Mouse (Mus musculus): Measurements from ENCODE around the gene Naip2. TPM values are rescaled to one million over a fixed set of nuclear protein-coding genes. Genes with fewer than 3 reads are reported as not detected.

The Naip2 gene
- total and polyA plus RNA-seq, 2 experiments: 1.0 to 4.8 TPM

DNA sequence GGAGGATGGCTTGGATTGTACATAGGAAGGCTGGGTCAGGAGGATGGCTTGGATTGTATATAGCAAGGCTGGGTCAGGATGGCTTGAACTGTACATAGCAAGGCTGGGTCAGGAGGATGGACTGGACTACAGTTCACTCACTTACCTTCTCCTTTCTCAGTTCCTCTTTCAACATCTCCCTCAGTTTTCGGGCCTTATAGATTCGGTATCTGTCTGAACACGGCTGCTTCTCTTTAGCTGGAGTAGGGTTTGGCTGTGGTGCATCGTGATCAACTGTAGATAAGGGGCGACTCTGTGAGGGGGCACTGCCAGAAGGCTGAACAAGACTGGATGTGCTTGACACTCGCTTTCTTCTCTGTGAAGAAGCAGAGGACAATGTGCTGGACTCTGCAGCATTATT is 103.1 kb downstream of the Naip2 start:
- H3K27ac ChIP-seq (replicated peaks; ENCODE audit: insufficient read depth, low read depth, low read length): no peak overlapping the region
- TF ChIP-seq POLR2A (IDR thresholded peaks at IDR 0.05; ENCODE audit: extremely low read depth, insufficient read depth, low read length): no peak
- no peak for TF ChIP-seq CTCF (IDR thresholded peaks at IDR 0.05; ENCODE audit: low read depth, low read length)
- H3K79me2 ChIP-seq (ENCODE audit: control insufficient read depth, insufficient read depth, low read length): peaks cover 12% of the 10 kb centered on the region; the same call in 1 of the 2 replicates
- no peaks in the 10 kb centered on the region for H3K27me3 ChIP-seq (ENCODE audit: control insufficient read depth, insufficient read depth, low read length)
- H3K36me3 ChIP-seq (ENCODE audit: control insufficient read depth, insufficient read depth, low read length): peaks cover 41% of the 10 kb centered on the region
- peaks cover 9% of the 10 kb centered on the region for H3K4me1 ChIP-seq (ENCODE audit: control insufficient read depth, insufficient read depth, low read length)
- no peak overlapping the region for H3K4me3 ChIP-seq (ENCODE audit: insufficient read depth, low read depth, low read length)
- H3K9ac ChIP-seq (ENCODE audit: low read depth, low read length): no peak overlapping the region
- no peak for DNase-seq (ENCODE audit: extremely low read depth, low read depth, low spot score)
- 90% methylated on average over 6 of the region's 6 CpGs for WGBS

Other genes with a start within 250 kb of the Naip2 start
- gene Mccc2, start 186.5 kb downstream of the Naip2 start, total RNA-seq (2014; rRNA removed): 84.3 and 107 TPM in 2 replicates
- gene Mccc2, start 186.5 kb downstream of the Naip2 start, polyA plus RNA-seq (2012; rRNA removed): 45.1 and 48.2 TPM in 2 replicates
- 9.3 and 10.7 TPM in 2 replicates for gene Bdp1, start 98.0 kb downstream of the Naip2 start, total RNA-seq (2014; rRNA removed)
- 0.54 and 0.95 TPM in 2 replicates for gene Bdp1, start 98.0 kb downstream of the Naip2 start, polyA plus RNA-seq (2012; rRNA removed)
- gene Serf1, start 94.1 kb downstream of the Naip2 start, total RNA-seq (2014; rRNA removed): 7.2 and 7.6 TPM in 2 replicates
- 7.5 and 8.7 TPM in 2 replicates for gene Serf1, start 94.1 kb downstream of the Naip2 start, polyA plus RNA-seq (2012; rRNA removed)
- 3.3 and 4.6 TPM in 2 replicates for gene Smn1, start 77.2 kb downstream of the Naip2 start, total RNA-seq (2014; rRNA removed)
- gene Smn1, start 77.2 kb downstream of the Naip2 start, polyA plus RNA-seq (2012; rRNA removed): 6.1 and 6.5 TPM in 2 replicates
- gene Naip5, start 44.2 kb upstream of the Naip2 start, total RNA-seq (2014; rRNA removed): 1.2 and 1.3 TPM in 2 replicates
- 0.19 and 0.59 TPM in 2 replicates for gene Naip5, start 44.2 kb upstream of the Naip2 start, polyA plus RNA-seq (2012; rRNA removed)
- gene Naip6, start 115.6 kb upstream of the Naip2 start, total RNA-seq (2014; rRNA removed): 1.1 and 1.3 TPM in 2 replicates
- 0.25 and 0.43 TPM in 2 replicates for gene Naip6, start 115.6 kb upstream of the Naip2 start, polyA plus RNA-seq (2012; rRNA removed)